Mouse (Mus musculus) olfactory bulb, adult 2 months (tissue): ENCODE measurements around the gene Rassf8.

Experiments
- CTCF ChIP-seq: fragments of 200-500 bp; IDR thresholded peaks from 2 replicates; pipeline ENCODE4 v1.5.1; 2012; ENCODE audit warnings: low read depth, mild to moderate bottlenecking, low read length, moderate library complexity; ENCODE audit not compliant: insufficient read depth
- POLR2A ChIP-seq: fragments of 200-500 bp; IDR thresholded peaks from 2 replicates; pipeline ENCODE4 v1.6.1; 2012; ENCODE audit warnings: mild to moderate bottlenecking, low read depth, low read length, moderate library complexity; ENCODE audit not compliant: insufficient read depth

DNA sequence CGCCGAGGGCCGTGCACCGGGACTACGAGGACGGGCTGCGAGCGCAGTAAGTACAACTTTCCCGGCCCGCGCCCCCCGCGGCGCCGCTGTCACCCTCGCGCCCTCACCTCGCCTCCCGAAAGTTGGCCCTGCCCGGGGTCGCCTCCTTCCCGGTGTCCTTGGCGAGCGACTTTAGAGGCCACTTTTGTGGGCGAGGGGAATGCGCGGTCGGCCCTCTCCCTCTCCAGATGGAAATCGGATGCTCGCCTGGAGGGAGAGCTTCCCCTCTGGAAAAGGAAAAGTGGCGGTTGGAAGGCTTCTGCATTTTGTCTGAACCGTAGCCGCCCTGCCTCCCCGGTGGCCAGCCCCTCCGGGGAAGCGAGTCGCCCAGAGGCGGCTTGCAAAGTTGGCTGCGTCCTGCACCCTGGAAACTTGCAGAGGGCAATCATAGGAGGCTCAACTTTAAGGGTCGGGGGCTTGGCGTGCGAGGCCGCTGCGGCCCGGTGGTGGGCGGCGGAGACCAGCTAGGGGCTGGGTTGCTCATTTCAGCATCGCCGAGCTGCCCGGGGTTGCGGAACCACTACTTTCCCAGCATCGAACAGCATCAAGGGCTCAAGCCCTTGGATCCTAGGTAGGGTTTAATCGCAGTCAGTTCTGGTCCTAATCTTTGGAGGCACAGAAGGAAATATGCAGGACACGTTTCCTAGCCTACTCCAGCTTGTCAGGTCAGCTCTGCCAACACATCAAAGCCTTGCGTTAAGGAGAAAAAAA is 548 bp downstream of the Rassf8 start:
- TF ChIP-seq CTCF, result no peak
- TF ChIP-seq POLR2A, result no peak
